Mouse (Mus musculus) lung, postnatal 0 days (tissue): ENCODE data around the gene Rmi2. TPM values are rescaled to one million over a fixed set of nuclear protein-coding genes. Genes with fewer than 3 reads are reported as not detected.
A peak's percentile ranks its signal among the peaks of the same experiment; 100 is the strongest.

ENCODE experiments used
- ATAC-seq: fragments of 200-750 bp; cut with Nextera tagmentation; 2 replicates; pipeline ENCODE4 v1.8.0; 2017; ENCODE audit warnings: moderate library complexity
- DNase-seq: peaks from one replicate; pipeline ENCODE4 v3.0.0-alpha.2; 2016; ENCODE audit warnings: low spot score
- H3K27ac ChIP-seq: fragments of 300-500 bp; sonication (generic); 2 replicates; pipeline ENCODE4 v1.5.1; 2014; ENCODE audit warnings: antibody characterized with exemption, mild to moderate bottlenecking, low read length, mixed read lengths
- H3K27me3 ChIP-seq: fragments of 300-500 bp; sonication (generic); replicated peaks from 2 replicates; pipeline ENCODE4 v1.6.1; 2014; ENCODE audit warnings: low read length, mixed read lengths; ENCODE audit not compliant: insufficient read depth
- H3K36me3 ChIP-seq: fragments of 300-500 bp; sonication (generic); 2 replicates; pipeline ENCODE4 v1.6.1; 2014; ENCODE audit warnings: low read length, mixed read lengths; ENCODE audit not compliant: insufficient read depth
- H3K4me1 ChIP-seq: fragments of 300-500 bp; sonication (generic); 2 replicates; pipeline ENCODE4 v1.6.1; 2014; ENCODE audit warnings: antibody characterized with exemption, low read depth, low read length, mixed read lengths; ENCODE audit not compliant: insufficient read depth
- H3K4me2 ChIP-seq: fragments of 300-500 bp; sonication (generic); replicated peaks from 2 replicates; pipeline ENCODE4 v1.6.1; 2014; ENCODE audit warnings: low read depth, mild to moderate bottlenecking, low read length, moderate library complexity, mixed read lengths
- H3K4me3 ChIP-seq: fragments of 300-500 bp; sonication (generic); 2 replicates; pipeline ENCODE4 v1.5.1; 2014; ENCODE audit warnings: low read depth, low read length
- H3K9ac ChIP-seq: fragments of 300-500 bp; sonication (generic); replicated peaks from 2 replicates; pipeline ENCODE4 v1.6.1; 2014; ENCODE audit warnings: low read depth, mild to moderate bottlenecking
- H3K9me3 ChIP-seq: fragments of 300-500 bp; sonication (generic); 2 replicates; pipeline ENCODE4 v1.6.1; 2016; ENCODE audit warnings: low read length, mixed read lengths
- CTCF ChIP-seq: IDR thresholded peaks from 2 replicates; pipeline ENCODE4 v1.5.1; 2016; ENCODE audit warnings: antibody characterized with exemption, mild to moderate bottlenecking
- EP300 ChIP-seq: IDR thresholded peaks from 2 replicates; pipeline ENCODE4 v1.6.1; 2016; ENCODE audit warnings: antibody characterized with exemption, mild to moderate bottlenecking, control low read depth
- WGBS: fragments of 180-500 bp; shearing (Covaris S2); extraction: QIAGEN DNeasy Blood & Tissue Kit; methylation state at CpG from one replicate; pipeline ENCODE4 v1.1.7; 2014; 5-methylcytosine and 5-hydroxymethylcytosine counted together
- polyA plus RNA-seq: library from polyadenylated mRNA; unstranded; fragments of >200 nt; fragmentation: Nextera tagmentation; extraction: Ambion mirVana; gene quantifications from 2 replicates; pipeline ENCODE4 v1.2.1, GENCODE M21; 2015

The Rmi2 gene
- polyA plus RNA-seq, 1 experiment from 2014 or later, result 0.44 TPM

DNA sequence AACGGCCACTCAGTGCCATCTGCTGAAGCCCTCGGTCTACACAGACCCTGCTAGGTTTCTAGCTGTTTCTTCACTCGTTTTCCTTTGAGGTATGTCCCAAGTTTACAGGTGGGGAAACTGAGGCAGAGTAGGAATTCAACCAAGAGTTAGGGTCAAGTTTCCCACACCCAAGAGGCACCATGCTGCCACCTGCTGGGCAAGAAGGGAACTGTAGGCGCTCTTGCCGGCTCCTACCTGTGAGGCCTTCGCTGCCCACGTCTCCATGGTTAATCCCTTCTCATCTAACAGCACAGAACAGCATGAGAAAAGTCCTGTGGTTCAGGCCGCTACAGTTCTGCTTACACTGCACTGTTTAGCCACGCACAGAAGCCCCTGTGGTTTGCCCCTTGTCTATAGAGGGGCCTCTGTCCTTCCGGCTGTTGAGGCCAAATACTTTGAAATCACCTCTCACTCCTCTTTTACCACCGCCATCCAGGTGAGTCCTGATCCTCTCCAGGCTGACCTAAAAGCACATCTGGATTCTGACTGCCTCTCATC lies 33.1 kb downstream of the Rmi2 start:
- DNase-seq (peak; percentile 35), ATAC-seq (no peak)
- no peaks in the 10 kb centered on the region for H3K4me1 ChIP-seq
- no peaks in the 10 kb centered on the region for H3K36me3 ChIP-seq
- H3K4me2 ChIP-seq, result no peak overlapping the region
- H3K27ac ChIP-seq, result no peak overlapping the region
- H3K4me3 ChIP-seq, result no peak overlapping the region
- TF ChIP-seq CTCF, result peak; percentile 96
- TF ChIP-seq EP300, result no peak
- WGBS, result 35% methylated on average over 11 of the region's 11 CpGs
- H3K27me3 ChIP-seq, result no peaks in the 10 kb centered on the region
- no peaks in the 10 kb centered on the region for H3K9me3 ChIP-seq
- H3K9ac ChIP-seq, result no peak overlapping the region

DNA sequence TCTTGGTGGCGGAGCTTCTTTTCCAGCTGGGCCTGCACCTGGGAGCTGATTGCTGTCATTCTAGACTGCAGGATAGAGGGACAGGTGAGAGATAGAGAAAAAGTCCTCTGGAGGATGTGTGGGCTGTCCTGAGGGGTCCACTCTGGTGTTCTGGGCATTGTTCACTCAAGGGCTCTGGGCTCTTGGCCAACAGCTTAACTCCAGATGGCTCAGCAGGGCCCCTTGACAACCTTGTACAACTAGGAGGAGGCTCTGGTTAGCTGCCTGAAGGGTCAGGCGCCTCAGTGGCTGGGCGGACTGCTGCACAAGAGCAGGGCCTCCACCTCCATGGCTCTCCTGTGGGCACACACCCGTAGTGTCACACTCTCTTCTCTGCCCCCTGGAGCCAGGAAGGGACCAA lies 36.1 kb downstream of the Rmi2 start:
- 33% methylated on average over 4 of the region's 4 CpGs for WGBS
- ATAC-seq (peak; percentile 20), DNase-seq (peak; percentile 20)
- TF ChIP-seq EP300 (no peak), CTCF (no peak)
- H3K9me3 ChIP-seq, result no peaks in the 10 kb centered on the region
- no peaks in the 10 kb centered on the region for H3K4me1 ChIP-seq
- H3K9ac ChIP-seq, result no peak overlapping the region
- no peak overlapping the region for H3K27ac ChIP-seq
- no peaks in the 10 kb centered on the region for H3K36me3 ChIP-seq
- no peaks in the 10 kb centered on the region for H3K27me3 ChIP-seq
- no peak overlapping the region for H3K4me3 ChIP-seq
- no peak overlapping the region for H3K4me2 ChIP-seq

- Histone ChIP-seq H3K9ac (no peak overlapping the region), H3K4me2 (no peak overlapping the region), H3K4me3 (no peak overlapping the region), H3K27ac (no peak overlapping the region), H3K4me1 (no peaks in the 10 kb centered on the region), H3K27me3 (no peaks in the 10 kb centered on the region), H3K36me3 (no peaks in the 10 kb centered on the region), H3K9me3 (no peaks in the 10 kb centered on the region)
- TF ChIP-seq CTCF (no peak), EP300 (no peak)
- no peak for DNase-seq
- WGBS, result 63% methylated on average over 4 of the region's 4 CpGs
- ATAC-seq, result no peak
These were observed 38.0 kb downstream of the Rmi2 start for GRCm38 (mm10) chr16:10872825-10873360.

- H3K9ac ChIP-seq, result no peak overlapping the region
- no peaks in the 10 kb centered on the region for H3K9me3 ChIP-seq
- DNase-seq (peak; percentile 77), ATAC-seq (peak; percentile 45)
- TF ChIP-seq CTCF (peak; percentile 99), EP300 (no peak)
- no peaks in the 10 kb centered on the region for H3K27me3 ChIP-seq
- H3K4me2 ChIP-seq, result no peak overlapping the region
- no peaks in the 10 kb centered on the region for H3K36me3 ChIP-seq
- H3K4me1 ChIP-seq, result no peaks in the 10 kb centered on the region
- no peak overlapping the region for H3K4me3 ChIP-seq
- no peak overlapping the region for H3K27ac ChIP-seq
- 3% methylated on average over 5 of the region's 5 CpGs for WGBS
These were observed 38.8 kb downstream of the Rmi2 start for GRCm38 (mm10) chr16:10873654-10874053.

GRCm38 (mm10) chr16:10878227-10878626 lies 43.4 kb downstream of the Rmi2 start:
- no peaks in the 10 kb centered on the region for H3K36me3 ChIP-seq

DNA sequence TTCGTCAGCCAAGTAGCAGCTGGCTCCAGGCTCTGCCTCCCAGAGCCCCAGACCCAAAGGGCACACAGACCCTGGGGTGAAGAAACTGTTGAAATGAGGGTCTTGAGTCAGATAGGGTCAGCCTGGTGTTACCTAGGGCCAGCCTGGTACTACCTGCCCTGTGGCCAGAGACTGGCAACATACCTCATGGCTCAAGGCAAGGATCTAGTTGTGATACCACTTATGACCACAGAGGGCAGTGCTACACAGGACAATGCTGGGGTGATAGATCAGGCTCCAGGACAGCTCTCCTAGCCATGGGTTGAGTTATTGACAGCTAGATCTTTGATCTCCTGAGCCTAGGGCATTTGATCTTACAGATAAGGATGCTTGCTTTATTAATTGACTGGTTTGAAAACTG lies 44.6 kb downstream of the Rmi2 start:
- WGBS, result 100% methylated on average over 1 of the region's 1 CpGs
- DNase-seq (peak; percentile 70), ATAC-seq (peak; percentile 49; the same call in 1 of the 2 replicates)
- peak; percentile 97 for TF ChIP-seq CTCF
- TF ChIP-seq EP300, result no peak
- Histone ChIP-seq H3K27ac (no peak overlapping the region), H3K36me3 (no peaks in the 10 kb centered on the region), H3K9ac (no peak overlapping the region), H3K4me2 (no peak overlapping the region), H3K27me3 (no peaks in the 10 kb centered on the region), H3K4me3 (no peak overlapping the region), H3K9me3 (no peaks in the 10 kb centered on the region), H3K4me1 (no peaks in the 10 kb centered on the region)

More at GRCm38 (mm10) chr16:10878227-10878626, 43.4 kb downstream of the Rmi2 start:
- H3K4me3 ChIP-seq, result no peak overlapping the region
- no peaks in the 10 kb centered on the region for H3K9me3 ChIP-seq
- H3K4me2 ChIP-seq, result no peak overlapping the region
- DNase-seq (no peak), ATAC-seq (no peak)
- WGBS, result 78% methylated on average over 3 of the region's 3 CpGs
- H3K9ac ChIP-seq, result no peak overlapping the region
- H3K4me1 ChIP-seq, result no peaks in the 10 kb centered on the region
- H3K27me3 ChIP-seq, result no peaks in the 10 kb centered on the region
- no peak overlapping the region for H3K27ac ChIP-seq
- no peak for TF ChIP-seq EP300
- TF ChIP-seq CTCF, result no peak
